Mouse (Mus musculus) yolk sac, embryonic 10.5 days (tissue): Measurements from ENCODE around the gene Mipol1.
A peak's percentile ranks its signal among the peaks of the same experiment; 100 is the strongest.
"Not testable (repeated sequence)": the region's sequence is repeated elsewhere in the genome, so short reads cannot be mapped to it uniquely, and the experiment has no call there.

Experiments used
- DNase-seq: peaks from one replicate; pipeline ENCODE4 v3.0.0-alpha.2; 2017; ENCODE audit warnings: low spot score

Mipol1 gene

DNA sequence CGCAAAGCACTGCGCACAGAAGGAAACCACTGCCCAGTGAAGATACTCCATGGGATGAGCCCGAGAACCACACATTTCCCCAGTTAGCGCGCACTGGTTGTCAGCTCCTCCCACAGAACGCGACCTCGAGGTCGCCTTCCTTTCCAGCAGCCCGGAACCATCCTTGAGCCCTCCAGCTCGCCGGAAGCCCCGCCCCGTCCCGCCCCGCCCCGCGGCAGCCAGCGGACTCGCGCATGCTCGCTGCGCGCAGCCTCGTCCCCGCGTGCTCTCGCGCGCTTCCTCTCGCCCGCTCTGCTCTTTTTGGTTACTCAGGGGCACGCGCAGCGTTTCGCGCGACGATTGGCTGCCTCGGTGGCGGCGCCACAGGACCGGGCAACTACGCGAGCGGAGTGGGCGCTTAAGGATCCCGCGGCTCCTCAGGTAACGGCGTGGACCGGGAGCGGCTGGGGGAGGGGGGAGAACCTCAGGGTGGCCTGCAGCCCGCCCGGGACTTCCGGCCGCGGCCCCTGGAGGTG, at the start of gene Mipol1, which contains the start of gene Prps1l3:
Gene Mipol1 (plus strand): TSS at position 236 of the 515 bp plus-strand sequence.
Gene Prps1l3 (plus strand): TSS at position 221 of the 515 bp plus-strand sequence.
- peak; percentile 96 for DNase-seq

DNA sequence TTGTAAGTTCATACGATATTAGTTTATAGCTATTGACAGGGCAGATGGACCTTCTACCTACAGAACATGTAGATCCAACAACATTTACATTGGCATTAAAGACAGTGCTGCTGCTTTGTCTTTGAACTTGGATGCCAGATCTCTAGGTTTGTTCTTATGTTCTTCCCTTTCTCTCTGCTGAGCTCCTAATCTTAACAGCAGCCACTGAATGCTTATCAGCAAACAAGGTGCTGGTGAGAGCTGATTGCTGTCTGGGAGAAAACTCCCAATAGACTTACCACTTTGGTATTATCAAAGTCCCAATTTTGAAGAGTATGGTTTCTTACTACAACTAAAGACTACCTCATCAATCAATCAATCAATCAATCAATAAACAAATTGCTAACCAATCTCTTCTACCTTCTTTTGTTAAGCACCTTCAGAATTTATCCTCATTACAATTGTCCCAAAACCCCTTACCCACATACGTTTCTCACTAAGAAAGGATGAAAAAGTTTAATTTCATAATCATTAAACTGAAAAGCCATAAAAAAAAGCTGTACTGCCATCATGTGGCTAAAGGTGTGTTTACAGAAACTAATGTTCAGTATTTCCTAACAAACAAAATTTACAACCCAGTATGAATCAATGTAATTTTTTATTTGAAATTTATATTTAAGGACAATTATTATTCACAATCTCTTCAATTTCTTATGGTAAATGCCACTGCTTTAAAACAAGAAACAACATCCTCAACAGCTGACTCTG, 45.7 kb upstream of the Mipol1 start:
- DNase-seq = no peak

DNA sequence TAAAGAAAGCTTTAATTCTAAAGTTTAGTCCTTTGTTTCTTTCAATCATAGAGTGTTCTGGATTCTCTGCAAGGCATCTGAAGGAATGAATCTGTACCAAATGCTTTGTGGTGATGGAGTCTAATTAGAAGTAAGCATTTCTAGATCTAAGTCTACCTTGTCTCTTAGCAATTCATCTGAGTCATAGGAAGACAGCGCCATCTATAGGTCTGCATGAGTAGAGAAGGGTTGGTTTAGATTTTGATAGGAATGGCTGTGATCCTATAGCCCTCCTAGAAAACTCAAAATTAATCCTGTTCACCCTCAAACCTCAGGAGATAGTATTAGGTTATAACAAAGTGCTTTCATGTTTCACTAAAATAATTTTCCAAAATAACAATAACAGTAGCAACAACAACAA, 44.8 kb upstream of the Mipol1 start:
- no peak for DNase-seq

DNA sequence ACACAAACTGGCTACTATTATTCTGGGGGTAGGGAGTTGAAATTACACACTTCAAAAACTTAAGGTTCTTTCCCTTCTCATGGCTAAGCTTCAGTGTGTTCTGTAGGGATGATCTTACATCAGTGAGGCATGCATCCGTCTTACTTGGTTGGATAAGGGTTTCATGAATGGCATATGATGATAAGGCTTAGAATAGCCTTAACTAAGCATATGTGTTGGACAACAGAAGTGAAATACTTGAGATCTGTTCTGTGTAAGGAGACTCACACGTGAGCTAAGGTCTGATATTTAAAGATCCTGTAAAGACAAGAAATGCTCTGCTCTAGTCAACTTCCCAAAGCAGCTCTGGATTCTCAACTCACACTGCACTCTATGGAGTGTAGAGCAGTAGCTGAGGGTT, 44.1 kb upstream of the Mipol1 start:
- no peak for DNase-seq

DNA sequence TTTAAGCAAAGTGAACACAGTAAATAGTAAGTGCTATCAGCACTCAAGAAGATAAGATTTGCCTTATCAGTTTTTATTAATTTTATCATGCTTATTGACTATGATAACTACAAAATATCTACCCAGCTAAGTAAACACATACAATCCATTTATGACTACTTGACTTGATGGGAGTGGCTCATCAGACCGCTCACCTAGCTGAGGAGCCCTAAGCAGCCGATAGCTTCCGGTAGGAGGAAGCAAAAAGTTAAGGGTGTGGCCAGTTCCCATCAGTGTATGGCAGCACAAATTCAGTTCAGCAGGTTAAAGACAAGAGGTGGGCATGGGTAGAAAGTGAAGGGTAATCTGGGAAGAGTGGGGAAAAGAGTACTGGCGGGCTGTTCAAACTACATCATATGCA, 43.2 kb upstream of the Mipol1 start:
- no peak for DNase-seq

DNA sequence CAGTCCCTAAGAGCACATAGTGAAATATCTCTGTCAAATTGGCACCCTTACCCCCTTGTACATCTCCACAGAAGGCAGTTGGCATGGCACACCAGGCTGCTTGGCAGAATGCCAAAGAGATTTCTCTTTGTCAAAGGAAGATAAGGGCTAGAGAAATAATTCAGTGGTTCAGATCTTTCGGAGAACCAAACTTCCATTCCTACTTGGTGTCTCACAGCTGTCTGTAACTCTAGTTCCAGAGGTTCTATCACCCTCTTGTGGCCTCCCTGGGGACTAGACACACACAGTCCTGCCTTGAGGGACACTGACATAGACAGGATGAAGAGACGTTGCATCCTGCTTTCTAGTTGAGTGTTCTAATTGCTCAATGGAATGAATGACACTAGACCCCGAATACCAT, 35.6 kb upstream of the Mipol1 start:
- peak; percentile 14 for DNase-seq

DNA sequence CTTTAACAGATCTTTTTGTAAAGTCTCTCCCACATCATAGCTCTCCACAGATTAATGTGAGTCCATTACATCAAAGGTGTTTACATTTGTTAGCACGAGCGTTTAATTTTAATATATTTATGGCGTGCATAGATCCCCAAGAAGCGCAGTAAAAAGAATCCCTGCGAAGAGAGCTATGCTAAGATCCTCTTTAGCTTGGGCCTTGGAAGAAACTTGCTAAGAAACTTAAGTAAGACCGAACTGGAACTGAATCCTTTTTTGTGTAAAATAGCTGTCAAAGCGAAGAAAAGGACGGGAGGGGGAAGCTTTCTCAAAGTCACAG, 34.0 kb upstream of the Mipol1 start:
- no peak for DNase-seq

DNA sequence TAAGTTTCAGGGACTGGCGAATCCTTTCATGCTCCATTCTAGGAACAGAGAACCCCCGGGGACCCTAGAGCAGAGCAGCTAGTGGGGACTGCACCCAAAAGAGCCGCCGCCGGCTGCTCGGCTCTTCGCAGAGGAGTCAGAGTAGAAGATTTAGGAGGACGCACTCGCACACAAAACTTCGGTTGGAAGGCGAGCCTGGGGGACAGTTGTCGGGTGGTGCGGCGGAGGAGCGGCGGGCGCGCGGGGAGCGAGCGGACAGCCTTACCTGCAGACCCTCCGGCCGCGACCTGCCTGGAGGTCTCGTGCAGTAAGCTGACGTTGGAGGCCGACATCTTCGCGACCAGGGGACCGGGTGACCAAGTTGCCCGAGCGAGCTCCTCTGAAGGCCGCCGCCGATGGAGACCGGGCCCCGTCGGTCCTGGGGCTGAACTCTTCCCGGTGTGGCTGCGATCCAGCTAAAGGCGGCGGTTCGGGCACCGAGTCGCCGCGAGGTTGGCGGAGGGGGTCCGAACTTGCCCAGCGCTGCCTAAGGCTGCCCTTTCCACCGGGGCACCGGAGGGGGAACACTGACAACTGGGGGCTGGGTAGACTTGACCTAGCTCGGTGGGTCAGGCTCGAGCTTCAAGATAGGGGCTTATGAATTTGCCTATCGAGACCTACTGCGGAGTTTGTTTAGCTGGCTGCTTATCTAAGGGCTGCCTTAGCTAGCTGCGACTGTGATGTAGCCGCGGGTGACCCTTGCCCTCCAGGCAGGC, 33.4 kb upstream of the Mipol1 start:
- DNase-seq = peak; percentile 86

DNA sequence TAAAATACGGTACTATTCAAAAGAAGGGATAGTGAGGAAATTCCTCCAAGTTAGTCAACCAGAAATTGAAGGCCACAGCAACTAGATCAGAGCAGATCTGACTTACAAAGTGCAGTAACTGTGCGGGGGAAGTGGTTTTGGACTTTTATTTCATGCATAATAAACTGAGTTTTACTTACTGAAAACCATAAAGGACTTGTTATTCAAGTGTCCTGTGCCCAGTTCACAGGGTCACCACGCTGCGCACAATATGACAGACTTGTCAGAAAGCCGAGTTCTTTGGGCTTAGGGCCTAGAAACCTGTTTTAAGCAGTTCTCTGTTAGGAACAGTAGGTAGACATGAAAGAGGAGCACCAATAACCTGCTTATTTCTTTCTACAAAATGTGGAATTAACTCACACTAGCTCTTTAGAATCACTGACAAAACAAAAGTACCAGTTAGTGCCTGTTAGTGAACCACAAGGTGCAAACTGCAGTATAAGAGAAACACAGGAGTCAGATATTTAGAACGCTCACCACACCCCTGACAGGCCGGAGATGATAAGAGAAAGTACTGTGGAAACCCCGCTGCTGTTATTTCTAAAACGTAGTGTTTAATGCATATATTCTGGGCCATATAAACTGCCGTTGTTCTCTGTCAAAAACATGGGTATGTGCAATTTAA, 32.7 kb upstream of the Mipol1 start, which contains the start of gene Slc25a21:
Gene Slc25a21 (minus strand): TSS at position 110 of the 664 bp plus-strand sequence.
- no peak for DNase-seq

DNA sequence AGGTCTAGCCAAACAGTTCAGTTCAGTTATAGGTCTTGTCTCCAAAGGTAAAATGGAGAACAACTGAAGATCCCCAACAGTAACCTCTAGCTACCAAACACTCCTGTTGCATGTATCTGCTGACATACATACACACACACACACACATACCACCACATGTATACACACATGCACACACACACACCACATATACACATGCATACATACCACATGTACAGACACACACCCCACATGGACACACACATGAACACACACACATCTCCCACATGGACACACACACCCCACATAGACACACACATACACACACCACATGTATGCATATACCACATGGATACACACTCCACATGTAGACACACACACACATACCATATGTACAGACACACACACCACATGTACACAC, 32.0 kb upstream of the Mipol1 start:
- no peak for DNase-seq

DNA sequence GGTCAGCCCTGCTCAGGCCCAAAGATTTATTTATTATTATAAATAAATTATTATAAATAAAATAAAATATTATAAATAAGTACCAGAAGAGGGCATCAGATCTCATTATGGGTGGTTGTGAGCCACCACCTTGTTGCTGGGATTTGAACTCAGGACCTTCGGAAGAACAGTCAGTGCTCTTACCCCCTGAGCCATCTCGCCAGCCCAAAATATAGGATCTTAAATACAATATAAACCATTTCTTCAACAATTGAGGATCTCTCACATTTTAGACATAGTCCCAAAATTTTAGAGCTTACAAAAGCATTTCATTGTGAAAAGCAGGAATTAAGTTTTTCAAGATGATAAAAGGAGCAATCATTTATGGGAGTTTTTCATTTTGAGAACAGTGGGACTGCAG, 30.8 kb upstream of the Mipol1 start:
- DNase-seq = no peak

DNA sequence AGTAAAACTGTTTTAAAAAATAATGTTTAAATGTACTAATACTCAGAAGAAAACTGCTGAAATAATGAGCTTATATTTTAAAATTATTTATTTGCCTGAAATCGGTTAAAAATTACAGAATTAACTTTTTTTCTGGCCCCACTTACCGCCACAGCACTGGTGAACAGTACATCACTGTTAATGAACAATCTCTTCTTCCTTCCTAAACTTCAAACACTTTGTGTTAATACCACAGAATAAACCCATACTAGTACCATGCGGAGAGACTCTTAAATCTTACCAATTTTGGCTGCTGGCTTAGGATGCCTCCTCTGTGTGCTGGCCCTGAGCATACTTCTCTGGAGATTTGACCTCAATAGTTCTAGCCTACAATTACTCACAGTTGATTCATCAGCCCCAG, 28.3 kb upstream of the Mipol1 start:
- DNase-seq = no peak

DNA sequence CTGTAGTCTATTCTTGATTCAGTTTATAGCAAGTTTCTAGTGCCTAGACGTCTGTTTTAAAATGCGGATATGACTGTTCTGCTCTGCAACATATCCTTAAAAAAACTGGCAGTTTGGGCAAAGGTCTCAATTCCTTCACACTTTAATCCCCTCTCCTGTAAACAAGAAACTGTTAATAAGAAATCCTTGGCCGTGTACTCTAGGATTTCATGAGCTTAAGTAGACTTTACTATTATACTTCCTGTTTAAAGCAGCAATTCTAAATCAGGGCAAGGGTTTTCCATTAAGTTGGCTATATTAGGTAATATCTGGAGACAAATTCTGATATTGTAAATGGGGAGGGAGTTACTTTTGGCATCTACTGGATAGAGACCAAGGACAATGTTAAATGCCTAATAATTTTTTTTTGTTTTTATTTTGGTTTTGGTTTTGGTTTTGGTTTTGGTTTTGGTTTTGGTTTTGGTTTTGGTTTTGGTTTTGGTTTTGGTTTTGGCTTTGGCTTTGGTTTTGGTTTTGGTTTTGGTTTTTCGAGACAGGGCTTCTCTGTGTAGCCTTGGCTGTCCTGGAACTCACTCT, 25.9 kb upstream of the Mipol1 start:
- DNase-seq = no peak

DNA sequence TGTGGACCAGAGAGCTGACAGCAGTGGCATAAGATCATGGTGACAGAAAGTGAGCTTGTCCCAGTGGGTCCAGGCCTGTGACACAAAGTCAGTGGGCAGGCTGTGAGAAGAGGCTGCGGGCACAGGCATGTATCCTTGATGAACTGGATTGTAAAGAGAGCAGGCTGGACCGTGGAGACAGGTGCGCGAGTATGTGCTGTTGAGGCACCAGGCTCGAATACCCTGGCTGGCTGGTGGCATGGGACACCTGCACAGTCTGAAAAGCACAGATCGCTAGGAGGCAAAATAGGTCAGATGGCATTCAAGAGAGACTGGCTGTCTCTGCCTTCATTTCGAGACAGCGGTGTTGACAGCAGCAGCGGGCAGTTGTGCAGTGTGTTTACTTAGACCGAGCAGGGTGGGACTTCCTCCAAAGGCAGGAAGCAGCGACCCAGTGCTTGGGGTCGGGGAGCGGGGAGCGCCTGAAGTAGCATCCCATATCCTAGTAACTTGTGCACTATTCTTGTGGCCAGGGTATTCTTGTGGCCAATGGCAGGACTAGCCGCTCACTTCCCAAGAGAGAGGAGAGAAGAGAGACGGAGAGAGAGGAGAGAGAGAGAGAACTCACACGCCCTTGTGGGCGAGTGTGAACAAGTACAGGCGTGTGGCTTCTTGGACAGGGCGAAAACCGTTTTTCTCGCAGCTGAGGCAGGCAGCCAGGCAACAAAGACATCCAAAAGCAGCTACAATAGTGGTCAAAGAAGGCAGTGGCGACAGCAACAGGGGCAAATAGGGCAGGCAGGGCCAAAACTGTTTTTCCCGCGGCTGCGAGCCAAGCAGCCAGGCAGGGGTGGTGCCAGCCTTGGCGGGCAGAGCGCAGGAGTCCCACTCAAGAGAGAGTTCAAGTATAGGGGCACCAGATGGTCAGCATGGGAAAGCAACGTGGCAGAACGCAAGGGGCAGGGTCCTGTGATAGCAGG, 18.6 kb upstream of the Mipol1 start:
- DNase-seq = peak; percentile 68

DNA sequence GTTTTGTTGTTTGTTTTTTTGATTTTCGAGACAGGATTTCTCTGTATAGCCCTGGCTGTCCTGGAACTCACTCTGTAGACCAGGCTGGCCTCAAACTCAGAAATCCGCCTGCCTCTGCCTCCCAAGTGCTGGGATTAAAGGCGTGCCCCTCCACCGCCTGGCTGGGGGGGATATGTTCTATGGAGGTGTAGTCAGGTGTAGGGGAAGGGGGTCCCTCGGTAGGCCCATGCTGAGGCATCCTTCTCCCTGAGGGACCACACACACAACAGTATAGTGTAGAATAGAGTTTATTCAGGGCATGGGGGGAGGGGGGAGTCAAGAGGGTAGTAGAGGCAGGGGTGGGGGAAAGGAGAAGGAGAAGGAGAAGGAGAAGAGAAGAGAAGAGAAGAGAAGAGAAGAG, 17.8 kb upstream of the Mipol1 start:
- not testable (repeated sequence) for DNase-seq

DNA sequence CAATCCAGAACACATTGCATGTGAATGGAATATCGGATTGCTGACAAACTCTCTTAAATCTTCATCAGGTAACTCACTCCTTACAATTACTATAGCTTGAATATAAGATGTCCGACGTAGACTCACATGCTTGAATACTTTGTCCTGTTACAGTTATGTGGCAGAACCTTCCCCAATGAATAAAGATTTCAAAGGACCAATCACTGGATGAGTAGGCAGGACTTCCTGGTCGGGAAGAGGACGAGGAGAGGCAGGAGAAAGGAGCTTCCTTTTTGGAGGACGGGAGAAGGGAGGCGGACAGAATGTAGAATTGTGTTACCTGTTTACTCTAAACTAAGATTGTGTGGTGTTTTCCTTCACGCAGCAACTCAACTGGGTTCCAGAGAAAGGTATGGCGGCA, 3.8 kb upstream of the Mipol1 start:
- DNase-seq = peak; percentile 24

DNA sequence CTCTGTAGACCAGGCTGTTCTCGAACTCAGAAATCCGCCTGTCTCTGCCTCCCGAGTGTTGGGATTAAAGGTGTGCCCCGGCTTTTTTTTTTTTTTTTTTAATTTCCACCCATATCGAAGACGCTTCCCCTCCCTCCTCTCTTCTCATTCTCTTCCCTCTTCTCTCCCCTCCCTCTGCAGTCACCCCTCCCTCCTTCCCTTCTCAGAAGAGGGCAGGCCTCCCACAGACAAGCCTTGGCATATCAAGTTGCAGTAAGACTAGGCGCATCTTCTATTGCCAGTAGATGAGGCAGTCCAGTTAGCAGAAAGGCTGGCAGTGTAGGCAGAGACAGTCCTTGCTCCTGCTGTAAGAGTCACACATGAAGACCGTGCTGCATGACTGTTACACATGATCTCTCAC, 2.5 kb upstream of the Mipol1 start:
- DNase-seq = no peak

DNA sequence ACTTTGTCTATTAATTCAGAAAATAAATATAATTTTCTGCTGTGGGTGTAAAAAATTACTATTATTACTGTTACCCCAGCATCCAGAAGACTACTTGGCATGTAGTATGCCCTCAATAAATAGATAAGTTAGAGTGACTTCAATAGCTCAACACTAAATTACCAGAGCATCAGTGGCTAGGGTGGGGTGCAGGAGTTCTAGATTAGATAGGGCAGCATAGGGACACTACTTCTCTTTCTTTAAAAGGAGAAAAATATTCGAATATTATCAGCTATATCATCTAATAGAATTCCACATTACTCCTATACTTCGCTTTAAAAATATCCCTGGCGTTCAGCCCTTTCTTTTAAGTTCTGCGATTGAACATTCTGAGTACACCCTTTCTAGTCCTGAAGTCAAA, 524 bp upstream of the Mipol1 start:
- no peak for DNase-seq

DNA sequence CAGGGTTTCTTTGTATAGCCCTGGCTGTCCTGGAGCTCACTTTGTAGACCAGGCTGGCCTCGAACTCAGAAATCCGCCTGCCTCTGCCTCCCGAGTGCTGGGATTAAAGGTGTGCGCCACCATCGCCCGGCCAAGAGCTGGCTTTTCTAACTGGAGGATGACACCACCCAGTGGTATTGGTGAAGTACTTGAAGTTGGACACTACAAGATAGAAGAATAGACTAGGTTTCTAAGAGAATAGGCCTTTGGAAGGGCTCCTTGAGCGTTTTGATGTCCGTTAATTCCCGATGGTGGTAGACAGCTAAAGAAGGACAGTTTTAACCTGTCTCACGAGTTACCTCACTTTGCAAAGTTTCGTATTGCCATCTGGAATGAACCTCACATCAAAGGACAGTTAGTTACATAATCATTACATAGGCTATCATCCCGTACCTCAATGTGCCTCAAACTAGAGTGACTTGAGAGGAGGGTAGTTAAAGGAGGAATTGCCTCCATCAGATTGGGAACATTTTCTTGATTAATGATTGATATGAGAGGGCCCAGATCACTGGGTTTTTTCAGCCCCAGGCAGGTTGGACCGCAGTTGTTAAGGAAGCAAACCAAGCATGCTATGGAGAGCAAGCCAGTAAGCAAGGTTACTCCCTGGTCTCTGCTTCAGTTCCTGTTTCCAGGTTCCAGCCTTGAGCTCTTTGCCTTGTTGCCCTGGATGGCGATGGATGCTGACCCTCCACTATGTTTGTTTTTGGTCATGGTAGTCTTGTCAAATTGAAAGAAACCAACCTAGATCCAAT, 1.1 kb downstream of the Mipol1 start:
- peak; percentile 39 for DNase-seq

DNA sequence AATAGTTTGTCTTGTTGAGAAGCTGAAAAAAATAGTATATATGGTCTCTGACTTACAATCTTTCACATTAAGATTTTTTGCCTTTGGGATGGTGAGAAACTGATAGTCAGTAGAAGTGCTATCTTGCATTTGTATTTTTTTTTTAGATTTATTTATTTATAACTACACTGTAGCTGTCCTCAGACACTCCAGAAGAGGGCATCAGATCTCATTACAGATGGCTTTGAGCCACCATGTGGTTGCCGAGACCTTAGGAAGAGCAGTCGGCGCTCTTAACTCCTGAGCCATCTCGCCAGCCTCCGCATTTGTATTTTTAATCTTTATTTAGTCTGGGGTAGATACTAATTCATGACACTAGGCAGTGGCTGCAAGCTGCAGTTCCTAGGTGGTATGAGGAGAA, 3.2 kb downstream of the Mipol1 start:
- no peak for DNase-seq
